Mouse (Mus musculus) G1E (cell line): ENCODE results near the gene Fez1. TPM values are rescaled to one million over a fixed set of nuclear protein-coding genes. Genes with fewer than 3 reads are reported as not detected.

Source experiments
- ATAC-seq: 2 replicates; pipeline ENCODE4 v1.8.0; 2016; ENCODE audit warnings: mild to moderate bottlenecking; ENCODE audit not compliant: insufficient number of reproducible peaks, poor library complexity, low FRiP score, severe bottlenecking; ENCODE audit errors: extremely low read depth
- DNase-seq: peaks from one replicate; pipeline ENCODE4 v3.0.0; 2012; ENCODE audit warnings: low spot score
- H3K27me3 ChIP-seq: 2 replicates; pipeline ENCODE4 v1.6.1; 2012; ENCODE audit warnings: mild to moderate bottlenecking, low read length, inconsistent platforms; ENCODE audit not compliant: insufficient read depth
- H3K36me3 ChIP-seq: replicated peaks from 2 replicates; pipeline ENCODE3; 2012; ENCODE audit warnings: mild to moderate bottlenecking, inconsistent platforms
- H3K4me1 ChIP-seq: 2 replicates; pipeline ENCODE4 v1.6.1; 2012; ENCODE audit warnings: low read depth, low read length, inconsistent platforms, mixed read lengths; ENCODE audit not compliant: insufficient read depth
- H3K4me3 ChIP-seq: 2 replicates; pipeline ENCODE4 v1.5.1; 2012; ENCODE audit warnings: low read depth, mild to moderate bottlenecking, inconsistent platforms, low read length, moderate library complexity, mixed read lengths
- H3K9me3 ChIP-seq: replicated peaks from 2 replicates; pipeline ENCODE4 v1.6.1; 2012; ENCODE audit warnings: inconsistent platforms
- CTCF ChIP-seq: IDR thresholded peaks from 2 replicates; pipeline ENCODE4 v1.5.1; 2012; ENCODE audit warnings: low read depth, low read length, inconsistent platforms, mixed read lengths
- GATA1 ChIP-seq: IDR thresholded peaks from 2 replicates; pipeline ENCODE4 v1.6.1; 2012; ENCODE audit warnings: borderline replicate concordance, low read length, inconsistent platforms, mixed read lengths
- GATA2 ChIP-seq: IDR thresholded peaks from 2 replicates; pipeline ENCODE4 v1.6.1; 2012; ENCODE audit warnings: low read depth, low read length, inconsistent platforms, borderline replicate concordance
- POLR2AphosphoS5 ChIP-seq: IDR thresholded peaks from 2 replicates; pipeline ENCODE4 v1.6.1; 2012; ENCODE audit warnings: low read depth, low read length, inconsistent platforms; ENCODE audit not compliant: insufficient replicate concordance
- TAL1 ChIP-seq: conservative IDR thresholded peaks from 2 replicates; pipeline ENCODE4 v1.6.1; 2012; ENCODE audit warnings: low read depth, low read length, inconsistent platforms, mixed read lengths
- polyA plus RNA-seq: library from polyadenylated mRNA; stranded (reverse); fragments of >175 nt; gene quantifications from 2 replicates; pipeline ENCODE4 v1.2.3, GENCODE M21; 2012
- total RNA-seq, 2 experiments: library from RNA; stranded (forward) in 1 of 2; stranded (reverse) in 1 of 2; fragments of 200-1000 nt in 1 of 2; fragments of >200 nt in 1 of 2; fragmentation: Nextera tagmentation in 1 of 2; gene quantifications; 2 replicates each; pipeline ENCODE4 v1.2.3; 2014 to 2017

Gene Fez1
- total and polyA plus RNA-seq, 3 experiments, result 0.44 TPM; not detected in 2

DNA sequence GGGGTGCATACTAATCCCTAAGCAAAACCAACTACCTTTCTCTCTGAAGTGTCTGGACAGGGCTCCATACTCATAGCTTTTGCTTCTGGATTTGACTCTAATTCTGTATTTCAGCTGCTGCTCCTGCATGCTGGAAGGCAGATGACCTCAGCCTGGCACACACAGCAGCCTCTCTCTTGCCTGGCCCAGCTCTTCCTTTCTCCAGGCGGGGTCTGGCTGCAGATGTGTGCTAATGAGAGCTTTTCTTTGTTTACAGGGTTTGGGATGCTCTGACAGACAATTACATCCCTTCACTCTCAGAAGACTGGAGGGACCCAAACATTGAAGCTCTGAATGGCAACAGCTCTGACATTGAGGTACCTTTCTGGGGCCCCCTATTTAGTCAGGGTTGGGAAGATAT is 28.4 kb downstream of the Fez1 start:
- H3K9me3 ChIP-seq, result no peaks in the 10 kb centered on the region
- no peaks in the 10 kb centered on the region for H3K36me3 ChIP-seq
- H3K4me1 ChIP-seq, result no peaks in the 10 kb centered on the region
- DNase-seq (no peak), ATAC-seq (no peak)
- H3K27me3 ChIP-seq, result peaks cover 31% of the 10 kb centered on the region
- TF ChIP-seq TAL1 (no peak), GATA2 (no peak), GATA1 (no peak), CTCF (no peak), POLR2AphosphoS5 (no peak)
- no peak overlapping the region for H3K4me3 ChIP-seq

- DNase-seq (no peak), ATAC-seq (no peak)
- no peak overlapping the region for H3K4me3 ChIP-seq
- H3K27me3 ChIP-seq, result peaks cover 23% of the 10 kb centered on the region
- no peaks in the 10 kb centered on the region for H3K36me3 ChIP-seq
- TF ChIP-seq POLR2AphosphoS5, result no peak
- no peaks in the 10 kb centered on the region for H3K4me1 ChIP-seq
- H3K9me3 ChIP-seq, result no peaks in the 10 kb centered on the region
These were observed 30.5 kb downstream of the Fez1 start for GRCm38 (mm10) chr9:36852175-36852574.

DNA sequence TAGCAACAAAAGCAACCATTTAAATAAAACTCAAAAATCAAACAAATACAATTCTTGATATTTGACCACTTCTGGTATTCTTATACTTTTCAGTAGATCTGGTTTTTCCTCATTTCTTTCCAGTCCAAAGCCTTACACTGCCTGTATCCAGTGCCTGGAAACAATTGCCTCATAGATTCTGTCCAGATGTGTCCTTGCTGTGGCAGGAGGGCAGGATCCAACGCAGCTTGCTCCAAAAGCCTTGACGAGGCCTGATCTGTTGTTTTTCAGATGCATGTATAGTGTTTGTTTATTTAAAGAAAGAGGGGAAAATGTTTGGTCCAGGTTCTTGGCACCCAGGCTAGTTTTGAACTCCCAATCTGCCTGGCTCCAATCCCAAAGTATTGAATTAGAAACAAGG is 34.7 kb downstream of the Fez1 start:
- Histone ChIP-seq H3K27me3 (peaks cover 15% of the 10 kb centered on the region), H3K4me1 (no peaks in the 10 kb centered on the region; the same call in 1 of the 2 replicates), H3K9me3 (no peaks in the 10 kb centered on the region), H3K4me3 (no peak overlapping the region), H3K36me3 (no peaks in the 10 kb centered on the region)
- DNase-seq (no peak), ATAC-seq (no peak)
- TF ChIP-seq GATA2 (no peak), GATA1 (no peak), CTCF (no peak), TAL1 (no peak), POLR2AphosphoS5 (no peak)

- ATAC-seq (no peak), DNase-seq (no peak)
- TF ChIP-seq GATA2 (no peak), POLR2AphosphoS5 (no peak), CTCF (no peak), TAL1 (no peak), GATA1 (no peak)
- Histone ChIP-seq H3K9me3 (no peaks in the 10 kb centered on the region), H3K27me3 (peaks cover 17% of the 10 kb centered on the region), H3K36me3 (no peaks in the 10 kb centered on the region), H3K4me1 (no peaks in the 10 kb centered on the region; the same call in 1 of the 2 replicates), H3K4me3 (no peak overlapping the region)
These were observed 35.9 kb downstream of the Fez1 start for GRCm38 (mm10) chr9:36857476-36858117.

- Histone ChIP-seq H3K27me3 (peaks cover 19% of the 10 kb centered on the region), H3K9me3 (no peaks in the 10 kb centered on the region), H3K36me3 (no peaks in the 10 kb centered on the region), H3K4me3 (no peak overlapping the region), H3K4me1 (no peaks in the 10 kb centered on the region; the same call in 1 of the 2 replicates)
- ATAC-seq (no peak), DNase-seq (no peak)
- TF ChIP-seq GATA2, result no peak
- TF ChIP-seq POLR2AphosphoS5, result no peak
- TF ChIP-seq TAL1, result no peak
- no peak for TF ChIP-seq GATA1
- no peak for TF ChIP-seq CTCF
These were observed 37.0 kb downstream of the Fez1 start for GRCm38 (mm10) chr9:36858677-36859076.

GRCm38 (mm10) chr9:36862576-36862975 is 40.9 kb downstream of the Fez1 start:
- DNase-seq (no peak), ATAC-seq (no peak)
- Histone ChIP-seq H3K36me3 (no peaks in the 10 kb centered on the region), H3K4me3 (no peak overlapping the region), H3K27me3 (peaks cover 15% of the 10 kb centered on the region), H3K4me1 (no peaks in the 10 kb centered on the region; the same call in 1 of the 2 replicates), H3K9me3 (no peaks in the 10 kb centered on the region)
- TF ChIP-seq GATA1 (no peak), GATA2 (no peak), CTCF (no peak), TAL1 (no peak), POLR2AphosphoS5 (no peak)

DNA sequence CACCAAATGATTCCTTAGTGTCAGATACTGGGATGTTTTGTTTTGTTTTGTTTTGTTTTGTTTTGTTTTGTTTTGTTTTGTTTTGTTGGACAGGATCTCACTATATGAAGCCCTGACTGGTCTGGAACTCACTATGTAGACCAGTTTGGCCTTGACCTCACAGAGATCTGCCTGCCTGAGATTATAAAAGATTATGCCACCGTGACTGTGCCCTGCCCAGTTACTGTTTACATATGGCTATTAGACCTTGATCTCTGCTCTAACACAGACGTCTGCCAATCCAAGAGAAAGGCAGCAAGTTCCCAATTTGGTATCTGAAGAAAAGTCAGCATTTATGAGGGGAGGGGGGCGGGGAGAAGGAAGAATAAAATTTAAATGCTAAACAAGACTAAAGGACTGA is 42.0 kb downstream of the Fez1 start:
- TF ChIP-seq CTCF (no peak), TAL1 (no peak), GATA1 (no peak), GATA2 (no peak), POLR2AphosphoS5 (no peak)
- no peak overlapping the region for H3K4me3 ChIP-seq
- no peak for DNase-seq
- H3K27me3 ChIP-seq, result peaks cover 9% of the 10 kb centered on the region
- H3K9me3 ChIP-seq, result no peaks in the 10 kb centered on the region
- no peak for ATAC-seq
- no peaks in the 10 kb centered on the region for H3K36me3 ChIP-seq
- H3K4me1 ChIP-seq, result no peaks in the 10 kb centered on the region
